Mouse (Mus musculus) embryonic facial prominence, embryonic 15.5 days (tissue): ENCODE results near the gene Ust. TPM values are rescaled to one million over a fixed set of nuclear protein-coding genes. Genes with fewer than 3 reads are reported as not detected.

Source experiments
- ATAC-seq: fragments of 200-750 bp; cut with Nextera tagmentation; 2 replicates; pipeline ENCODE4 v1.8.0; 2017; ENCODE audit warnings: low read depth, moderate TSS enrichment; ENCODE audit not compliant: insufficient number of reproducible peaks, low FRiP score, low TSS enrichment
- H3K27ac ChIP-seq: fragments of 300-500 bp; sonication (generic); replicated peaks from 2 replicates; pipeline ENCODE4 v1.5.1; 2015; ENCODE audit warnings: mild to moderate bottlenecking, inconsistent platforms
- H3K27me3 ChIP-seq: fragments of 300-500 bp; sonication (generic); 2 replicates; pipeline ENCODE4 v1.6.1; 2015; ENCODE audit warnings: inconsistent platforms
- H3K36me3 ChIP-seq: fragments of 300-500 bp; sonication (generic); 2 replicates; pipeline ENCODE4 v1.6.1; 2015; ENCODE audit warnings: mild to moderate bottlenecking, inconsistent platforms
- H3K4me1 ChIP-seq: fragments of 300-500 bp; sonication (generic); 2 replicates; pipeline ENCODE4 v1.6.1; 2015; ENCODE audit warnings: inconsistent platforms
- H3K4me2 ChIP-seq: fragments of 300-500 bp; sonication (generic); replicated peaks from 2 replicates; pipeline ENCODE4 v1.6.1; 2015; ENCODE audit warnings: mild to moderate bottlenecking, inconsistent platforms
- H3K4me3 ChIP-seq: fragments of 300-500 bp; sonication (generic); replicated peaks from 2 replicates; pipeline ENCODE4 v1.5.1; 2015; ENCODE audit warnings: mild to moderate bottlenecking, inconsistent platforms
- H3K9ac ChIP-seq: fragments of 300-500 bp; sonication (generic); 2 replicates; pipeline ENCODE4 v1.6.1; 2015; ENCODE audit warnings: inconsistent platforms
- H3K9me3 ChIP-seq: fragments of 300-500 bp; sonication (generic); replicated peaks from 2 replicates; pipeline ENCODE4 v1.6.1; 2016; ENCODE audit warnings: inconsistent platforms
- WGBS: fragments of 180-500 bp; shearing (Covaris S2); methylation state at CpG from one replicate; pipeline ENCODE4 v1.1.7; 2015; 5-methylcytosine and 5-hydroxymethylcytosine counted together
- polyA plus RNA-seq: library from polyadenylated mRNA; unstranded; fragments of >200 nt; fragmentation: Nextera tagmentation; extraction: Ambion mirVana; gene quantifications from 2 replicates; pipeline ENCODE4 v1.2.1, GENCODE M21; 2015

The Ust gene
- polyA plus RNA-seq, 1 experiment from 2014 or later: 12.0 TPM

GRCm38 (mm10) chr10:8521536-8521935, 2.9 kb upstream of the Ust start:
- H3K9me3 ChIP-seq: no peaks in the 10 kb centered on the region
- no peak overlapping the region for H3K27ac ChIP-seq
- no peak overlapping the region for H3K4me3 ChIP-seq
- no peak for ATAC-seq
- WGBS: 41% methylated on average over 6 of the region's 6 CpGs
- no peaks in the 10 kb centered on the region for H3K36me3 ChIP-seq
- no peak overlapping the region for H3K9ac ChIP-seq
- peaks cover 24% of the 10 kb centered on the region for H3K4me1 ChIP-seq
- peaks cover 3% of the 10 kb centered on the region; the same call in 1 of the 2 replicates for H3K27me3 ChIP-seq
- no peak overlapping the region for H3K4me2 ChIP-seq

GRCm38 (mm10) chr10:8520766-8521395, 2.3 kb upstream of the Ust start:
- Histone ChIP-seq H3K4me2 (no peak overlapping the region), H3K9ac (no peak overlapping the region), H3K27ac (no peak overlapping the region), H3K4me3 (no peak overlapping the region), H3K9me3 (no peaks in the 10 kb centered on the region), H3K4me1 (peaks cover 29% of the 10 kb centered on the region), H3K27me3 (peaks cover 3% of the 10 kb centered on the region; the same call in 1 of the 2 replicates), H3K36me3 (no peaks in the 10 kb centered on the region)
- WGBS: 73% methylated on average over 7 of the region's 7 CpGs
- no peak for ATAC-seq

- Histone ChIP-seq H3K9me3 (no peaks in the 10 kb centered on the region), H3K4me1 (peaks cover 29% of the 10 kb centered on the region), H3K27me3 (peaks cover 3% of the 10 kb centered on the region; the same call in 1 of the 2 replicates), H3K9ac (peak overlapping the region; percentile 75), H3K27ac (peak overlapping the region; percentile 74), H3K4me3 (peak overlapping the region; percentile 77), H3K4me2 (peak overlapping the region; percentile 88), H3K36me3 (peaks cover 4% of the 10 kb centered on the region; the same call in 1 of the 2 replicates)
- 1% methylated on average over 17 of the region's 18 CpGs for WGBS
- no peak for ATAC-seq
Observed at GRCm38 (mm10) chr10:8519014-8519491, 428 bp upstream of the Ust start.

GRCm38 (mm10) chr10:8517591-8518140, 959 bp downstream of the Ust start:
- no peaks in the 10 kb centered on the region for H3K9me3 ChIP-seq
- H3K27ac ChIP-seq: peak overlapping the region; percentile 74; the same call in 1 of the 2 replicates
- H3K4me2 ChIP-seq: peak overlapping the region; percentile 88
- under 1% methylated on average over 26 of the region's 26 CpGs for WGBS
- peaks cover 4% of the 10 kb centered on the region; the same call in 1 of the 2 replicates for H3K36me3 ChIP-seq
- H3K27me3 ChIP-seq: peaks cover 3% of the 10 kb centered on the region; the same call in 1 of the 2 replicates
- H3K9ac ChIP-seq: peak overlapping the region; percentile 75
- no peak for ATAC-seq
- peak overlapping the region; percentile 77 for H3K4me3 ChIP-seq
- peaks cover 29% of the 10 kb centered on the region for H3K4me1 ChIP-seq

- H3K27me3 ChIP-seq: peaks cover 3% of the 10 kb centered on the region; the same call in 1 of the 2 replicates
- 15% methylated on average over 9 of the region's 9 CpGs for WGBS
- no peak for ATAC-seq
- no peak overlapping the region for H3K27ac ChIP-seq
- peak overlapping the region; percentile 77 for H3K4me3 ChIP-seq
- H3K4me2 ChIP-seq: peak overlapping the region; percentile 88
- peaks cover 29% of the 10 kb centered on the region for H3K4me1 ChIP-seq
- no peaks in the 10 kb centered on the region for H3K9me3 ChIP-seq
- peak overlapping the region; percentile 75; the same call in 1 of the 2 replicates for H3K9ac ChIP-seq
- peaks cover 4% of the 10 kb centered on the region; the same call in 1 of the 2 replicates for H3K36me3 ChIP-seq
Observed at GRCm38 (mm10) chr10:8516916-8517524, 1.6 kb downstream of the Ust start.

GRCm38 (mm10) chr10:8513690-8514089, 4.9 kb downstream of the Ust start:
- Histone ChIP-seq H3K4me3 (no peak overlapping the region), H3K9ac (no peak overlapping the region), H3K4me2 (no peak overlapping the region), H3K27me3 (no peaks in the 10 kb centered on the region; the same call in 1 of the 2 replicates), H3K27ac (no peak overlapping the region), H3K36me3 (peaks cover 4% of the 10 kb centered on the region; the same call in 1 of the 2 replicates), H3K9me3 (no peaks in the 10 kb centered on the region), H3K4me1 (peaks cover 25% of the 10 kb centered on the region)
- ATAC-seq: no peak
- WGBS: 90% methylated on average over 3 of the region's 3 CpGs

GRCm38 (mm10) chr10:8512222-8512621, 6.4 kb downstream of the Ust start:
- Histone ChIP-seq H3K4me1 (peaks cover 15% of the 10 kb centered on the region), H3K27me3 (no peaks in the 10 kb centered on the region), H3K4me3 (no peak overlapping the region), H3K9ac (no peak overlapping the region), H3K36me3 (peaks cover 4% of the 10 kb centered on the region; the same call in 1 of the 2 replicates), H3K4me2 (no peak overlapping the region), H3K9me3 (no peaks in the 10 kb centered on the region), H3K27ac (no peak overlapping the region)
- WGBS: 85% methylated on average over 6 of the region's 6 CpGs
- no peak for ATAC-seq

- Histone ChIP-seq H3K36me3 (peaks cover 4% of the 10 kb centered on the region; the same call in 1 of the 2 replicates), H3K27me3 (no peaks in the 10 kb centered on the region), H3K4me1 (peaks cover 11% of the 10 kb centered on the region), H3K9ac (no peak overlapping the region), H3K4me3 (no peak overlapping the region), H3K9me3 (no peaks in the 10 kb centered on the region), H3K27ac (no peak overlapping the region), H3K4me2 (no peak overlapping the region)
- ATAC-seq: no peak
- WGBS: 57% methylated on average over 8 of the region's 8 CpGs
Observed at GRCm38 (mm10) chr10:8511760-8512159, 6.9 kb downstream of the Ust start.

GRCm38 (mm10) chr10:8506247-8506573, 12.4 kb downstream of the Ust start:
- Histone ChIP-seq H3K4me3 (no peak overlapping the region), H3K36me3 (no peaks in the 10 kb centered on the region), H3K9me3 (no peaks in the 10 kb centered on the region), H3K27ac (0 out of 2 replicates have a peak overlapping the region, but pooled peaks have one; percentile 55), H3K9ac (no peak overlapping the region), H3K27me3 (no peaks in the 10 kb centered on the region), H3K4me1 (peaks cover 18% of the 10 kb centered on the region), H3K4me2 (0 out of 2 replicates have a peak overlapping the region, but pooled peaks have one; percentile 17)
- ATAC-seq: no peak
- WGBS: 60% methylated on average over 3 of the region's 3 CpGs

- 36% methylated on average over 13 of the region's 13 CpGs for WGBS
- Histone ChIP-seq H3K4me1 (peaks cover 18% of the 10 kb centered on the region), H3K9ac (no peak overlapping the region), H3K27me3 (no peaks in the 10 kb centered on the region), H3K9me3 (no peaks in the 10 kb centered on the region), H3K36me3 (no peaks in the 10 kb centered on the region), H3K4me2 (peak overlapping the region; percentile 17; the same call in 1 of the 2 replicates), H3K4me3 (no peak overlapping the region), H3K27ac (peak overlapping the region; percentile 55; the same call in 1 of the 2 replicates)
- ATAC-seq: no peak
Observed at GRCm38 (mm10) chr10:8505346-8506246, 13.0 kb downstream of the Ust start.
